In the genomic region with DNA sequence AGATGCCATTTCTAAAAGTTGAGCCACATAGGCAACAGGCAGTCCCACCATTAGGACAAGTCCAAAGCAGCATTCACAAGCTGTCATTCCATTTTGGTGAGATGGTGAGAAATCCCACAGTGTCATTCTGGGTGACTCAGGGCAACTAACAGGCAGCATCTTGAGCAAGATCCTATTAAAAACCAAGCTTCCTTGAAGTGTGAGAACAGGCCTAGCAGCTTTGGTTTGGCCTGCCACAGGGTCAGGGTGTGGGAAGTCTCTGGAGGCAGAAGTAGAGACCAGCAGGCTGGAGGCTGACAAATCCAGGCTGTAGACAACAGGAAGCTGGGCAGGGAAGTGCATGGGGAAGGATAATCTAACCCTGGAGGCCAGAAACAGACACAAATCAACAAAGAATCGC, we compare ENCODE assay signal across 14 mouse cellular contexts. TPM values are rescaled to one million over a fixed set of nuclear protein-coding genes. Genes with fewer than 3 reads are reported as not detected.
A peak's percentile ranks its signal among the peaks of the same experiment; 100 is the strongest.
DNase-seq lines count a peak whose midpoint lies in the region; ATAC-seq and TF ChIP-seq lines count a peak whose summit lies in the region.
"Had no signal": no experiment of that assay in that cellular context is flagged by ENCODE, and none has a peak within 500 bp of the region (broad histone marks: within the 10 kb centered on the region; RNA-seq: fewer than 3 reads in every experiment).

No protein-coding gene starts in this region.

- TF ChIP-seq CTCF in heart, adult 2 months (IDR thresholded peaks at IDR 0.05), result no peak
- TF ChIP-seq CTCF in C2C12 (IDR thresholded peaks at IDR 0.05; ENCODE audit: control insufficient read depth, insufficient read depth, insufficient read length), result no peak

- TF ChIP-seq EP300 in heart, adult 2 months (IDR thresholded peaks at IDR 0.05; ENCODE audit: insufficient read depth, low read depth, low read length), result 0 out of 2 replicates have a peak, but pooled peaks have one; percentile 45

- no peak overlapping the region; the same call in 1 of the 2 replicates for H3K27ac ChIP-seq in heart, adult 2 months
- no peak overlapping the region for H3K27ac ChIP-seq in heart, embryonic 11.5 days (ENCODE audit: low read depth, low read length)
- H3K27ac ChIP-seq: embryonic facial prominence, embryonic 15.5 days; limb, embryonic 15.5 days; midbrain, embryonic 10.5 days had no signal

- intact Hi-C loops in heart, adult 2 months (cut with DNase I), result loop anchor here (2.0 kb wide), 1 partner anchor 40 kb away; no protein-coding TSS in a partner anchor

- TF ChIP-seq POLR2A in heart, adult 2 months (IDR thresholded peaks at IDR 0.05; ENCODE audit: insufficient read depth, low read depth, low read length), result no peak

- H3K4me1 ChIP-seq in heart, adult 2 months (ENCODE audit: control insufficient read depth, insufficient read depth, low read length), result peaks cover 2% of the 10 kb centered on the region; the same call in 1 of the 2 replicates
- H3K4me1 ChIP-seq in heart, embryonic 11.5 days (ENCODE audit: control insufficient read depth, insufficient read depth, low read length), result no peaks in the 10 kb centered on the region
- H3K4me1 ChIP-seq: embryonic facial prominence, embryonic 15.5 days; limb, embryonic 15.5 days; midbrain, embryonic 10.5 days had no signal

- H3K9ac ChIP-seq in heart, adult 2 months (ENCODE audit: low read depth, low read length), result no peak overlapping the region
- H3K9ac ChIP-seq in heart, embryonic 11.5 days (ENCODE audit: low read depth, low read length), result no peak overlapping the region
- H3K9ac ChIP-seq: embryonic facial prominence, embryonic 15.5 days; limb, embryonic 15.5 days had no signal

- H3K79me2 ChIP-seq in heart, adult 2 months (replicated peaks; ENCODE audit: control insufficient read depth, insufficient read depth, low read length), result no peaks in the 10 kb centered on the region
- H3K79me2 ChIP-seq in C2C12 (ENCODE audit: control insufficient read depth, insufficient read depth), result no peaks in the 10 kb centered on the region

- peak; percentile 33 to 66 for DNase-seq in heart, adult 2 months
- peak; percentile 48 for DNase-seq in heart, adult 8-10 months (ENCODE audit: low spot score)
- peak; percentile 69 for DNase-seq in lung, postnatal 36 days
- DNase-seq in thymus, postnatal 14 days, result no peak
- DNase-seq in cerebellum, postnatal 10 days, result no peak
- DNase-seq in kidney, postnatal 36 days, result no peak
- DNase-seq: cerebellum, postnatal 36 days; kidney, adult 18-20 months; right cerebral cortex, postnatal 25 days had no signal

- H3ac ChIP-seq in C2C12 (ENCODE audit: control insufficient read depth, insufficient read length, low read depth), result no peak overlapping the region

- no peaks in the 10 kb centered on the region for H3K79me3 ChIP-seq in C2C12 (ENCODE audit: low read depth)

- H3K36me3 ChIP-seq in heart, adult 2 months (ENCODE audit: control insufficient read depth, insufficient read depth, low read length), result no peaks in the 10 kb centered on the region
- H3K36me3 ChIP-seq in heart, embryonic 11.5 days (ENCODE audit: control insufficient read depth, insufficient read depth, low read length), result no peaks in the 10 kb centered on the region
- H3K36me3 ChIP-seq in C2C12 (ENCODE audit: control insufficient read depth, insufficient read depth), result no peaks in the 10 kb centered on the region
- H3K36me3 ChIP-seq: embryonic facial prominence, embryonic 15.5 days; limb, embryonic 15.5 days; midbrain, embryonic 10.5 days had no signal

- 29% methylated on average over 1 of the region's 1 CpGs for WGBS in heart, adult 2 months
- WGBS in heart, embryonic 11.5 days (ENCODE audit: insufficient replicate concordance), result 55% methylated on average over 1 of the region's 1 CpGs

- H3K4me2 ChIP-seq in heart, embryonic 11.5 days, result no peak overlapping the region
- H3K4me2 ChIP-seq: embryonic facial prominence, embryonic 15.5 days; limb, embryonic 15.5 days had no signal

- ATAC-seq in heart, embryonic 11.5 days (replicated peaks; ENCODE audit: insufficient number of reproducible peaks, low FRiP score, low TSS enrichment), result no peak

- no peak overlapping the region for H3K4me3 ChIP-seq in heart, adult 2 months
- no peak overlapping the region for H3K4me3 ChIP-seq in heart, embryonic 11.5 days (ENCODE audit: low read depth, low read length)
- no peak overlapping the region for H3K4me3 ChIP-seq in C2C12 (ENCODE audit: insufficient read depth, poor library complexity, severe bottlenecking)
- H3K4me3 ChIP-seq: embryonic facial prominence, embryonic 15.5 days; limb, embryonic 15.5 days; midbrain, embryonic 10.5 days had no signal

- no peaks in the 10 kb centered on the region for H3K9me3 ChIP-seq in heart, embryonic 11.5 days (replicated peaks; ENCODE audit: control insufficient read depth, low read length)
- H3K9me3 ChIP-seq: embryonic facial prominence, embryonic 15.5 days; limb, embryonic 15.5 days; midbrain, embryonic 10.5 days had no signal

- no peaks in the 10 kb centered on the region for H3K27me3 ChIP-seq in heart, adult 2 months (ENCODE audit: control insufficient read depth, insufficient read depth, low read length)
- no peaks in the 10 kb centered on the region for H3K27me3 ChIP-seq in heart, embryonic 11.5 days (ENCODE audit: control insufficient read depth, insufficient read depth, low read length)
- H3K27me3 ChIP-seq in C2C12 (ENCODE audit: control insufficient read depth, insufficient read depth, insufficient read length), result no peaks in the 10 kb centered on the region
- H3K27me3 ChIP-seq: embryonic facial prominence, embryonic 15.5 days; limb, embryonic 15.5 days had no signal

TF ChIP-seq in C2C12, 6 proteins besides CTCF, POLR2A, EP300 and RAD21:
- TF ChIP-seq USF1 (IDR thresholded peaks at IDR 0.05; ENCODE audit: low read depth) (no peak), MYOG (IDR thresholded peaks at IDR 0.05; ENCODE audit: control insufficient read depth, extremely low read depth, insufficient read length) (no peak), MAX (IDR thresholded peaks at IDR 0.05) (no peak), FOSL1 (IDR thresholded peaks at IDR 0.05; ENCODE audit: insufficient read depth, low read length, poor library complexity, severe bottlenecking) (no peak), CEBPB (IDR thresholded peaks at IDR 0.05; ENCODE audit: low read depth) (peak; percentile 13)

RNA-seq across cellular contexts. Expression of a gene that starts 22.4 kb away (rescaled TPM):
- total RNA-seq in heart, adult 2 months (2021), result 1 to 10 TPM; 1.1 to 1.5 TPM
- polyA plus RNA-seq in heart, adult 2 months (2012; rRNA removed), result 0.23 and 0.38 TPM in 2 replicates
- 1.6 and 2.8 TPM in 2 replicates for polyA plus RNA-seq in heart, embryonic 11.5 days (2014; fragmentation: Nextera tagmentation; extraction: Ambion mirVana)
- 0.08 TPM for polyA plus RNA-seq in C2C12 (2012; fragmentation: generic; extraction: Trizol)
- total RNA-seq in heart, adult 8-10 months (2022), result 1 to 10 TPM; 1.0 to 1.1 (median 1.1) TPM

RNA-seq across cellular contexts. Expression of a gene that starts 22.7 kb away (rescaled TPM):
- 1 to 10 TPM; 6.8 to 7.7 TPM for total RNA-seq in heart, adult 2 months (2021)
- 4.4 and 5.8 TPM in 2 replicates for polyA plus RNA-seq in heart, adult 2 months (2012; rRNA removed)
- 6.9 and 7.3 TPM in 2 replicates for polyA plus RNA-seq in heart, embryonic 11.5 days (2014; fragmentation: Nextera tagmentation; extraction: Ambion mirVana)
- polyA plus RNA-seq in C2C12 (2012; fragmentation: generic; extraction: Trizol), result 1.5 TPM
- total RNA-seq in heart, adult 8-10 months (2022), result 10 to 100 TPM in 1 of 4 experiments, 1 to 10 TPM in 3; 7.4 to 10.5 (median 9.1) TPM

Comparison
In these comparisons a context has a peak if more than half of its experiments do, and no peak if none do; other contexts are left out.
1. DNase-seq: peak in heart, adult 2 months (2 of 2), heart, adult 8-10 months (single experiment) and lung, postnatal 36 days (single experiment); none in thymus, postnatal 14 days (single experiment), cerebellum, postnatal 10 days (0 of 2) and kidney, postnatal 36 days (0 of 2).